In genomic region chr15:83112898-83113297, GRCm38 (mm10) we compare ENCODE assay signal across 8 mouse cellular contexts. TPM values are rescaled to one million over a fixed set of nuclear protein-coding genes. Genes with fewer than 3 reads are reported as not detected.
DNase-seq lines count a peak whose midpoint lies in the region; ATAC-seq and TF ChIP-seq lines count a peak whose summit lies in the region.

No protein-coding gene starts in this region.

- no peak overlapping the region for H3K4me3 ChIP-seq in forebrain, embryonic 12.5 days (replicated peaks)
- H3K4me3 ChIP-seq in heart, postnatal 0 days (ENCODE audit: low read depth, low read length): no peak overlapping the region
- H3K4me3 ChIP-seq in lung, adult 2 months (replicated peaks; ENCODE audit: extremely low read depth, low read depth, low read length): no peak overlapping the region
- no peak overlapping the region for H3K4me3 ChIP-seq in neural tube, embryonic 14.5 days (ENCODE audit: low read depth, low read length)

- no peak overlapping the region for H3K4me2 ChIP-seq in forebrain, embryonic 12.5 days
- no peak overlapping the region for H3K4me2 ChIP-seq in heart, postnatal 0 days (ENCODE audit: low read depth, low read length)
- H3K4me2 ChIP-seq in neural tube, embryonic 14.5 days (ENCODE audit: low read depth, low read length): 0 out of 2 replicates have a peak overlapping the region, but pooled peaks have one; percentile 16

- no peak for TF ChIP-seq EP300 in heart, postnatal 0 days (IDR thresholded peaks at IDR 0.05; ENCODE audit: low read depth)

- peaks cover 23% of the 10 kb centered on the region for H3K4me1 ChIP-seq in forebrain, embryonic 12.5 days
- peaks cover 7% of the 10 kb centered on the region; the same call in 1 of the 2 replicates for H3K4me1 ChIP-seq in heart, postnatal 0 days (ENCODE audit: control insufficient read depth, insufficient read depth)
- H3K4me1 ChIP-seq in lung, adult 2 months (ENCODE audit: control insufficient read depth, insufficient read depth, low read length): no peaks in the 10 kb centered on the region
- peaks cover 9% of the 10 kb centered on the region for H3K4me1 ChIP-seq in neural tube, embryonic 14.5 days (ENCODE audit: control insufficient read depth, insufficient read depth, low read length)

- peak; percentile 68 for TF ChIP-seq CTCF in heart, postnatal 0 days (IDR thresholded peaks at IDR 0.05; ENCODE audit: low read depth)
- TF ChIP-seq CTCF in lung, adult 2 months (IDR thresholded peaks at IDR 0.05; ENCODE audit: insufficient read depth, low read length): peak; percentile 67

- WGBS in forebrain, embryonic 12.5 days: 9% methylated on average over 11 of the region's 11 CpGs
- WGBS in heart, postnatal 0 days: 7% methylated on average over 10 of the region's 11 CpGs
- WGBS in lung, adult 2 months: 16% methylated on average over 11 of the region's 11 CpGs
- 11% methylated on average over 7 of the region's 11 CpGs for WGBS in neural tube, embryonic 14.5 days

- peak; percentile 59 to 66 for DNase-seq in B cell, adult 2 months
- peak; percentile 82 for DNase-seq in adrenal gland, postnatal 25 days
- peak; percentile 71 for DNase-seq in heart, postnatal 0 days (ENCODE audit: low spot score)
- peak; percentile 82 for DNase-seq in kidney, postnatal 14 days
- peak; percentile 67 for DNase-seq in lung, adult 2 months
- peak; percentile 53 for DNase-seq in thymus, postnatal 0 days (ENCODE audit: low spot score)

- peak; percentile 65; the same call in 1 of the 2 replicates for ATAC-seq in forebrain, embryonic 12.5 days (ENCODE audit: low FRiP score)
- ATAC-seq in heart, postnatal 0 days (ENCODE audit: insufficient read depth, low read depth): peak; percentile 87
- peak; percentile 70; the same call in 1 of the 2 replicates for ATAC-seq in neural tube, embryonic 14.5 days (ENCODE audit: low read depth)

- peaks cover 38% of the 10 kb centered on the region for H3K36me3 ChIP-seq in forebrain, embryonic 12.5 days (replicated peaks)
- peaks cover 37% of the 10 kb centered on the region for H3K36me3 ChIP-seq in heart, postnatal 0 days (replicated peaks; ENCODE audit: control insufficient read depth, insufficient read depth, low read length)
- peaks cover 9% of the 10 kb centered on the region; the same call in 1 of the 2 replicates for H3K36me3 ChIP-seq in neural tube, embryonic 14.5 days (ENCODE audit: control insufficient read depth, insufficient read depth, low read length)

- H3K9me3 ChIP-seq in forebrain, embryonic 12.5 days: no peaks in the 10 kb centered on the region
- H3K9me3 ChIP-seq in heart, postnatal 0 days (replicated peaks; ENCODE audit: control insufficient read depth, low read length): no peaks in the 10 kb centered on the region
- no peaks in the 10 kb centered on the region for H3K9me3 ChIP-seq in neural tube, embryonic 14.5 days (ENCODE audit: control insufficient read depth, low read length)

- no peak overlapping the region for H3K27ac ChIP-seq in forebrain, embryonic 12.5 days
- H3K27ac ChIP-seq in heart, postnatal 0 days (ENCODE audit: low read depth): no peak overlapping the region
- no peak overlapping the region for H3K27ac ChIP-seq in neural tube, embryonic 14.5 days (ENCODE audit: low read depth, low read length)

- H3K9ac ChIP-seq in forebrain, embryonic 12.5 days: no peak overlapping the region
- no peak overlapping the region for H3K9ac ChIP-seq in heart, postnatal 0 days (replicated peaks; ENCODE audit: low read depth, low read length)
- 0 out of 2 replicates have a peak overlapping the region, but pooled peaks have one; percentile 22 for H3K9ac ChIP-seq in neural tube, embryonic 14.5 days (replicated peaks; ENCODE audit: low read depth, low read length)

- no peaks in the 10 kb centered on the region for H3K27me3 ChIP-seq in forebrain, embryonic 12.5 days
- no peaks in the 10 kb centered on the region for H3K27me3 ChIP-seq in heart, postnatal 0 days (ENCODE audit: control insufficient read depth, insufficient read depth, low read length)
- no peaks in the 10 kb centered on the region for H3K27me3 ChIP-seq in neural tube, embryonic 14.5 days (ENCODE audit: control insufficient read depth, insufficient read depth, low read length)

- TF ChIP-seq POLR2A in lung, adult 2 months (IDR thresholded peaks at IDR 0.05; ENCODE audit: borderline replicate concordance, extremely low read depth, low read depth, low read length): no peak

RNA-seq across cellular contexts. Expression of gene Rrp7a, which starts 9.7 kb away (rescaled TPM):
- 100 and 102 TPM in 2 replicates for total RNA-seq in adrenal gland, postnatal 25 days (2021)
- 64.8 and 65.9 TPM in 2 replicates for polyA plus RNA-seq in forebrain, embryonic 12.5 days (2016; fragmentation: Nextera tagmentation; extraction: Ambion mirVana)
- 116 and 121 TPM in 2 replicates for total RNA-seq in heart, postnatal 0 days (2014; rRNA removed; ENCODE audit: low replicate concordance)
- polyA plus RNA-seq in heart, postnatal 0 days (2015; fragmentation: Nextera tagmentation; extraction: Ambion mirVana): 24.6 and 26.2 TPM in 2 replicates
- 82.1 and 85.3 TPM in 2 replicates for polyA plus RNA-seq in lung, adult 2 months (2012; rRNA removed)
- 52.1 and 70.5 TPM in 2 replicates for polyA plus RNA-seq in neural tube, embryonic 14.5 days (2014; fragmentation: Nextera tagmentation; extraction: Ambion mirVana)
- 66.2 and 66.9 TPM in 2 replicates for polyA plus RNA-seq in thymus, postnatal 0 days (2015; fragmentation: Nextera tagmentation; extraction: Ambion mirVana)

RNA-seq across cellular contexts. Expression of gene Serhl, which starts 23.6 kb away (rescaled TPM):
- 53.0 and 70.8 TPM in 2 replicates for total RNA-seq in adrenal gland, postnatal 25 days (2021)
- polyA plus RNA-seq in forebrain, embryonic 12.5 days (2016; fragmentation: Nextera tagmentation; extraction: Ambion mirVana): 36.0 and 45.4 TPM in 2 replicates
- total RNA-seq in heart, postnatal 0 days (2014; rRNA removed; ENCODE audit: low replicate concordance): 80.4 and 110 TPM in 2 replicates
- polyA plus RNA-seq in heart, postnatal 0 days (2015; fragmentation: Nextera tagmentation; extraction: Ambion mirVana): 81.6 and 84.0 TPM in 2 replicates
- 38.6 and 43.5 TPM in 2 replicates for polyA plus RNA-seq in lung, adult 2 months (2012; rRNA removed)
- polyA plus RNA-seq in neural tube, embryonic 14.5 days (2014; fragmentation: Nextera tagmentation; extraction: Ambion mirVana): 22.3 and 37.8 TPM in 2 replicates
- 74.8 and 83.2 TPM in 2 replicates for polyA plus RNA-seq in thymus, postnatal 0 days (2015; fragmentation: Nextera tagmentation; extraction: Ambion mirVana)

RNA-seq across cellular contexts. Expression of gene Poldip3, which starts 36.3 kb away (rescaled TPM):
- 108 and 124 TPM in 2 replicates for total RNA-seq in adrenal gland, postnatal 25 days (2021)
- polyA plus RNA-seq in forebrain, embryonic 12.5 days (2016; fragmentation: Nextera tagmentation; extraction: Ambion mirVana): 173 and 177 TPM in 2 replicates
- total RNA-seq in heart, postnatal 0 days (2014; rRNA removed; ENCODE audit: low replicate concordance): 60.4 and 63.6 TPM in 2 replicates
- 36.4 and 38.3 TPM in 2 replicates for polyA plus RNA-seq in heart, postnatal 0 days (2015; fragmentation: Nextera tagmentation; extraction: Ambion mirVana)
- 46.5 and 55.8 TPM in 2 replicates for polyA plus RNA-seq in lung, adult 2 months (2012; rRNA removed)
- 153 and 155 TPM in 2 replicates for polyA plus RNA-seq in neural tube, embryonic 14.5 days (2014; fragmentation: Nextera tagmentation; extraction: Ambion mirVana)
- polyA plus RNA-seq in thymus, postnatal 0 days (2015; fragmentation: Nextera tagmentation; extraction: Ambion mirVana): 131 and 134 TPM in 2 replicates

RNA-seq across cellular contexts. Expression of gene Cyb5r3, which starts 59.5 kb away (rescaled TPM):
- 349 and 393 TPM in 2 replicates for total RNA-seq in adrenal gland, postnatal 25 days (2021)
- polyA plus RNA-seq in forebrain, embryonic 12.5 days (2016; fragmentation: Nextera tagmentation; extraction: Ambion mirVana): 125 and 140 TPM in 2 replicates
- total RNA-seq in heart, postnatal 0 days (2014; rRNA removed; ENCODE audit: low replicate concordance): 125 and 166 TPM in 2 replicates
- 113 and 117 TPM in 2 replicates for polyA plus RNA-seq in heart, postnatal 0 days (2015; fragmentation: Nextera tagmentation; extraction: Ambion mirVana)
- 438 and 440 TPM in 2 replicates for polyA plus RNA-seq in lung, adult 2 months (2012; rRNA removed)
- 122 and 139 TPM in 2 replicates for polyA plus RNA-seq in neural tube, embryonic 14.5 days (2014; fragmentation: Nextera tagmentation; extraction: Ambion mirVana)
- polyA plus RNA-seq in thymus, postnatal 0 days (2015; fragmentation: Nextera tagmentation; extraction: Ambion mirVana): 33.9 and 38.1 TPM in 2 replicates
